Mouse (Mus musculus) kidney, adult 2 months (tissue): ENCODE data around the gene Tanc2.

Experiments used
- CTCF ChIP-seq: fragments of 200-500 bp; conservative IDR thresholded peaks from 2 replicates; pipeline ENCODE4 v1.5.1; 2011; ENCODE audit warnings: low read depth, mild to moderate bottlenecking, control low read depth, low read length, moderate library complexity, mixed read lengths; ENCODE audit not compliant: insufficient read depth, insufficient read length
- POLR2A ChIP-seq: fragments of 200-500 bp; IDR thresholded peaks from one replicate; pipeline ENCODE4 v1.6.1; 2011; ENCODE audit warnings: low read depth, low read length, control low read depth

- no peak for TF ChIP-seq CTCF
- no peak for TF ChIP-seq POLR2A
Observed at GRCm38 (mm10) chr11:105760346-105760745, 170.6 kb downstream of the Tanc2 start.
